Mouse (Mus musculus): Measurements from ENCODE around the gene Vmn2r83.

GRCm38 (mm10) chr10:79531593-79531992 is 63.1 kb downstream of the Vmn2r83 start:
- TF ChIP-seq GATA1 (IDR thresholded peaks at IDR 0.05; ENCODE audit: low read length) (no peak), TAL1 (IDR thresholded peaks at IDR 0.05; ENCODE audit: low read length) (no peak)
